Mouse (Mus musculus): ENCODE results near the gene Gm11569.
"Not testable (repeated sequence)": the region's sequence is repeated elsewhere in the genome, so short reads cannot be mapped to it uniquely, and the experiment has no call there.

Gene Gm11569

DNA sequence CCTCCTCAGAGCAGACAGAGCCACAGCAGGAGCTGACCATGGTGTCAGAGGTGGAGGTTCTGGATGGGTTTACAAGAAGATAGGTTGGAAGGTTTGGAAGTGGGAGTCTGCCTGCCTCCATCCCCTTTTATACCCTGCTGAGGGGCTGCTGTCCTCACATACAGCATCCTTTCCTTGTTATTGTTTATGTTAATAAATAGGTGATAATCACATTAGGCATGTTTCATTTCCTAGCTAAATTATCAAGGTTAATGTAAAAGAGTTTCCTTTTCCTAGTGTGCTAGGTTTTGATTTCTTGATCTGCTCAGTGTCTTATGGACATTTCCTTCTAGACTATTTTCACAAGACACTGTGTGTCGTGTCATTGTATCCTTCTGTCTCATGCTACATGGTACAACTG is at the start of gene Gm11569:
Gm11569 (minus strand) TSS at position 101 of the 400 bp plus-strand sequence.
- DNase-seq, result not testable (repeated sequence)

DNA sequence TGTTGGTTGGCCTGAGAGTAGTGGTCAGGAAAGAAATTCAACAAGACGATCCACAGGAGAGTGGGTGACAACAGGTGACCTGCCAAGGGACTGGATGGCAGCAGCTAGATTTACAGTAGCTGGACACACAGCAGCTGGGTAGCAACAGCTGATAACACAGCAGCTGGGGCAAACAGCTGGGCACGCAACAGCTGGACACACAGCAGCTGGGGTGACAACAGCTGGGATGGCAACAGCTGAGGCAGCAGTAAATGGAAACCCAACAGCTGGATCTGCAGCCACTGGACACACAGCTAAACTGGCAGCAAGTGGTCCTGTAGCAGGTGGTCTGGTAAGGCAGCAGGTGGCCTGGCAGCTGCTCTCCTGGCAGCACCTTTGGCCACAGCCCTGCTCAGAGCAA is 48.0 kb upstream of the Gm11569 start:
- no peak for DNase-seq

DNA sequence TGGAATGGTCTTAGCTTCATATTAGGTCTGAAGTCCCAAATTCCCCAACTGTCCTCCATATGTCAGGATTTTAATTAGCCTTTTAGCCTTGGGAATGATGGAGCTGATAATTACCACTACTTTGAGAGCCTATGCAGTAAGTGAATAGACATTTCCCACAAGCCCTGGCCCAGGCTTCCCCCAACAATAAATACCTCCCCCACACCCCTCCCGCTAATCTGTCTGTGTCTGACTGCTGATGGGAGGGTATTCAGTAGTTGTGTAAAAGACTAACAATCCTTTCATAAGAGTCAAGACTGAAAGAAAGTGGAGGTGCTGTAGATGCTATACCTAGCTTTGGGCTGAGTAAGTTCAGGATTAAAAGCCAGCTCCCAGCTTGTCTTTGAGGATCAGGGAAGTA is 43.5 kb upstream of the Gm11569 start:
- no peak for DNase-seq

DNA sequence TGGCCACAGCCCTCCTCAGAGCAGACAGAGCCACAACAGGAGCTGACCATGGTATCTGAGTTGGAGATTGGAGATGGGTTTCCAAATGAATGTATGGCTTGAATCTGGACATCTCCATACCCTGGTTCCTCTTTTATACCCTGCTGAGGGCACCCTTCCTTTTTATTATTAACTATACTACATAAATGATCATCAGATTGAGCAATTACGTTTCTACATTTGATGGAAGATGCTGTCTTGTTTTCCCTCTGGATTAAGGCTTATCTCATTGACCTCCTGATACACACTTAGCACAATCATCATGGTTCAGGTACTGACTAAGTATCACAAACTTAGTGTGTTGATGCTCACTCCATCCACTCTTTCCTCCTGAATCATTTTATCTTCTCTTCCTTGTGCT is 39.2 kb upstream of the Gm11569 start, which contains the start of gene 2300003K06Rik:
2300003K06Rik (minus strand) TSS at position 101 of the 400 bp plus-strand sequence.
- DNase-seq, result no peak

DNA sequence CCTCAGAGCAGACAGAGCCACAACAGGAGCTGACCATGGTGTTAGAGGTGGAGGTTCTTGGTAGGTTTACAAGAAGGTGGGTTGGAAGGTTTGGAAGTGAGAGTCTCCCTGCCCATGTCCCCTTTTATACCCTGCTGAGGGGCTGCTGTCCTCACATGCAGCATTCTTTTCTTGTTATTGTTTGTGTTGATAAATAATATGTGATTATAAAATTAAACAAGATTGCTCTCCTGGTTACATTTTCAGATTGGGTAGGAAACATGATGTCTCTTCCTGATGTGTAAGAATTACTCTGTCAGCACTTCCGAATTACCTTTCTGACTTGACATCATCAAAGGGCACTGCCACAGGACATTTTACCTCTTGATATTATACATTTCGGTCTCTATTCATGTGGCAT is 16.8 kb upstream of the Gm11569 start, which contains the start of gene Gm11564:
Gm11564 (minus strand) TSS at position 101 of the 400 bp plus-strand sequence.
- not testable (repeated sequence) for DNase-seq

DNA sequence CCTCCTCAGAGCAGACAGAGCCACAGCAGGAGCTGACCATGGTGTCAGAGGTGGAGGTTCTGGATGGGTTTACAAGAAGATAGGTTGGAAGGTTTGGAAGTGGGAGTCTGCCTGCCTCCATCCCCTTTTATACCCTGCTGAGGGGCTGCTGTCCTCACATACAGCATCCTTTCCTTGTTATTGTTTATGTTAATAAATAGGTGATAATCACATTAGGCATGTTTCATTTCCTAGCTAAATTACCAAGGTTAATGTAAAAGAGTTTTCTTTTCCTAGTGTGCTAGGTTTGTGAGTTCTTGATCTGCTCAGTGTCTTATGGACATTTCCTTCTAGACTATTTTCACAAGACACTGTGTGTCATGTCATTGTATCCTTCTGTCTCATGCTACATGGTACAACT is 11.1 kb upstream of the Gm11569 start, which contains the start of gene Krtap4-13:
Krtap4-13 (minus strand) TSS at position 101 of the 400 bp plus-strand sequence.
- DNase-seq, result not testable (repeated sequence)

DNA sequence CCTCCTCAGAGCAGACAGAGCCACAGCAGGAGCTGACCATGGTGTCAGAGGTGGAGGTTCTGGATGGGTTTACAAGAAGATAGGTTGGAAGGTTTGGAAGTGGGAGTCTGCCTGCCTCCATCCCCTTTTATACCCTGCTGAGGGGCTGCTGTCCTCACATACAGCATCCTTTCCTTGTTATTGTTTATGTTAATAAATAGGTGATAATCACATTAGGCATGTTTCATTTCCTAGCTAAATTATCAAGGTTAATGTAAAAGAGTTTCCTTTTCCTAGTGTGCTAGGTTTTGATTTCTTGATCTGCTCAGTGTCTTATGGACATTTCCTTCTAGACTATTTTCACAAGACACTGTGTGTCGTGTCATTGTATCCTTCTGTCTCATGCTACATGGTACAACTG is 5.6 kb upstream of the Gm11569 start, which contains the start of gene Gm11554:
Gm11554 (minus strand) TSS at position 101 of the 400 bp plus-strand sequence.
- not testable (repeated sequence) for DNase-seq

DNA sequence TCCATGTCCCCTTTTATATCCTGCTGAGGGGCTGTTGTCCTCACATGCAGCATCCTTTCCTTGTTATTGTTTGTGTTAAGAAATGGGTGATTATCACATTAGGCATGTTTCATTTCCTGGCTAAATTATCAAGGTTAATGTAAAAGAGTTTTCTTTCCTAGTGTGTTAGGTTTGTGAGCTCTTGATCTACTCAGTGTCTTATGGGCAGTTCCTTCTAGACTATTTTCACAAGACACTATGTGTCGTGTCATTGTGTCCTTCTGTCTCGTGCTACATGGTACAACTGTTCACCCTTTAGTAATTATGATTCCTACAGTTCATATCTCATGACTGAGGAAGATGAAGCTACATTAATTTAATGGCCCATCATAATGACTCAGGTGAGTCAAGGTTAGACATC is 5.4 kb downstream of the Gm11569 start, which contains the start of gene Gm11596:
Gm11596 (minus strand) TSS at position 101 of the 400 bp plus-strand sequence.
- DNase-seq, result no peak

DNA sequence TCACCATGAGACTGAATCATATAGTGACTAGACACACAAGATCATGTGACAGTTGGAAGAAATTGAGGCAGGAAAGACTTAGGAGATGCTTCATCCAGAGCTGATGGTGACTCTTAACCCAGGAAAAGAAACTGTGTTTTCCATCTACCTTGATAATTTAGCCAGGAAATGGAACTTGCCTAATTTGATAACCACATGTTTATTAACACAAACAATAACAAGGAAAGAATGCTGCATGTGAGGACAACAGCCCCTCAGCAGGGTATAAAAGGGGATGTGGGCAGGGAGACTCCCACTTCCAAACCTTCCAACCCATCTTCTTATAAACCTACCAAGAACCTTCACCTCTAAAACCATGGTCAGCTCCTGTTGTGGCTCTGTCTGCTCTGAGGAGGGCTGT is 13.8 kb downstream of the Gm11569 start, which contains the start of gene Krtap4-9:
Krtap4-9 (plus strand) TSS at position 301 of the 400 bp plus-strand sequence.
- DNase-seq, result not testable (repeated sequence)

DNA sequence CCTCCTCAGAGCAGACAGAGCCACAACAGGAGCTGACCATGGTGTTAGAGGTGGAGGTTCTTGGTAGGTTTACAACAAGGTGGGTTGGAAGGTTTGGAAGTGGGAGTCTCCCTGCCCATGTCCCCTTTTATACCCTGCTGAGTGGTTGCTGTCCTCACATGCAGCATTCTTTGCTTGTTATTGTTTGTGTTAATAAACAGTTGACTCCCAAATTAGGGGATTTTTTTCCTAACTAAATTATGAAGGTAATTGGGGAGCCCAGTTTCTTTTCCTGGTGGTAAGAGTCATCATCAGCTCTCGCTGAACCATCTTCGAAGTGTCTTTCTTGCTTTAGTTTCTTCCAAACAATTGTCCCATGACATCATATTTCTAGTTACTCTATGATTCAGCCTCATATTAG is 18.1 kb downstream of the Gm11569 start, which contains the start of gene Krtap4-8:
Krtap4-8 (minus strand) TSS at position 101 of the 400 bp plus-strand sequence.
- no peak for DNase-seq

DNA sequence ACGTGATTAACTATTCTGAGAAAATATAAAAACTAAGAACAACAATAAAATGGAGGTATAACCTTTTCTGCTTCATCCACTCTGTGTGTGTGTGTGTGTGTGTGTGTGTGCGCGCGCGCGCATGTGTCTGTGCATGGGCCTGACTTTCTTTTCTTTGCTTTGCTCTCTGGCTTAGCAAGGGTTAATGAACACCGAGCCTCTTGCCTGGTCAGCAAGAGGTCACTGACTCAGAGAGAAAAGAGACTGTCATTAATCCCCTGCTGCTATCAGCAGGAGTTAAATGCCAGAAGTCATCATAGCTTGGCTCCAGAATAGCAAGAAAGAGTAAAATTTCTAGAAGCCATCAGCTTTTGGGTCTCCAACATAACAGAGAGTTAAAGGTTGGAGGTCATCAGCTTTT is 20.3 kb downstream of the Gm11569 start:
- DNase-seq, result no peak

DNA sequence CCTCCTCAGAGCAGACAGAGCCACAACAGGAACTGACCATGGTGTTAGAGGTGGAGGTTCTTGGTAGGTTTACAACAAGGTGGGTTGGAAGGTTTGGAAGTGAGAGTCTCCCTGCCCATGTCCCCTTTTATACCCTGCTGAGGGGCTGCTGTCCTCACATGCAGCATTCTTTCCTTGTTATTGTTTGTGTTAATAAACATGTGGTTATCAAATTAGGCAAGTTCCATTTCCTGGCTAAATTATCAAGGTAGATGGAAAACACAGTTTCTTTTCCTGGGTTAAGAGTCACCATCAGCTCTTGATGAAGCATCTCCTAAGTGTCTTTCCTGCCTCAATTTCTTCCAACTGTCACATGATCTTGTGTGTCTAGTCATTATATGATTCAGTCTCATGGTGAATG is 25.9 kb downstream of the Gm11569 start, which contains the start of gene Gm11595:
Gm11595 (minus strand) TSS at position 101 of the 400 bp plus-strand sequence.
- not testable (repeated sequence) for DNase-seq

DNA sequence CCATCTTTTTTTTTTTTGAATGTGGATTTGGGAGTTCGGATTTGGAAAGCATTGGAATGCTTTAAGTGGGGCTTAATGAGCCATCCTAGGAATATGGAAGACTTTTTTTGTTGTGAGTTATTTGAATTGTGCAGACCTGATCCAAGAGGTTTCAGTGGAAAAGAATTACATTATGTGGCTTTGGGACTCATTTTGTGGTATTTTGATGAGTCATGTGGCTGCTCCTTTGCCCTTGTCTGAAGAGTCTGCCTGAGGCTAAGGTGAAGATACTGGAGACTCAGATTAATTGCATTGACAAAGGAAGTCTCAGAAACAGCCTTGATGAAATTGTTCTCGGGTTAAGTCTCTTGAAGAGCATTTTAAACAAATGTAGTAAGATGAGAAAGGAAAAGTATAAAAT is 30.3 kb downstream of the Gm11569 start:
- no peak for DNase-seq

DNA sequence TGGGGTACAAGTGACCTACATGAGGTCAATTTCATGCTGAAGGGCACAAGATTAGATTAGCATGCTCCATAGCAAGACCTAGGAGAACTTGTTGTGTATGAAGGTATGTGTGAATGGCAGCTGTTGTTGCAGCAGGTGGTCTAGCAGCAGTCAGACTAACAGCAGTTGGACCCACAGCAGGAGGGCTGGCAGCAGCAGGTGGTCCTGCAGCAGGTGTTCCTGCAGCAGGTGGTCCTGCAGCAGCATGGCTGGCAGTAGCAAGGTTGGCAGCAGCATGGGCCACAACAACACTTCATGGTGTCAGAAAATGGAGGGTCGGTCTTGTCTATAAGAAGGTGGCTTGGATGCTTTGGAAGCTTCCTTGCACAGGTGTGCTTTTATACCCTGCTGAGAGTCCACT is 39.9 kb downstream of the Gm11569 start:
- no peak for DNase-seq

All from lung, adult 18-20 months (tissue).